Mouse (Mus musculus) gastrocnemius, postnatal 25 days (tissue): ENCODE data around the gene S100a6. TPM values are rescaled to one million over a fixed set of nuclear protein-coding genes. Genes with fewer than 3 reads are reported as not detected.

Source experiments
- total RNA-seq, 2 experiments: library from RNA; stranded (reverse); gene quantifications; 1 replicate in 1 of 2; 2 replicates in 1 of 2; pipeline ENCODE4 v1.2.3; 2021

Gene S100a6
- total RNA-seq, 2 experiments from 2014 or later: 65.8 to 112 TPM

Other genes with a start within 250 kb of the S100a6 start
- gene Slc27a3, start 222.9 kb upstream of the S100a6 start, total RNA-seq: 1 to 10 TPM; 1.5 to 1.7 TPM
- gene Ints3, start 179.3 kb upstream of the S100a6 start, total RNA-seq: 10 to 100 TPM; 14.5 to 15.9 TPM
- 10 to 100 TPM in 1 of 2 experiments, 1 to 10 TPM in 1; 7.7 to 10.8 TPM for gene Npr1, start 147.0 kb upstream of the S100a6 start, total RNA-seq
- 10 to 100 TPM; 23.4 to 25.6 TPM for gene Ilf2, start 136.8 kb upstream of the S100a6 start, total RNA-seq
- 10 to 100 TPM; 57.4 to 60.0 TPM for gene Snapin, start 121.8 kb upstream of the S100a6 start, total RNA-seq
- gene Chtop, start 103.4 kb upstream of the S100a6 start, total RNA-seq: 10 to 100 TPM; 86.0 to 86.1 TPM
- gene S100a1, start 98.5 kb upstream of the S100a6 start, total RNA-seq: 100 to 1,000 TPM; 112 to 150 TPM
- 10 to 100 TPM in 1 of 2 experiments, 1 to 10 TPM in 1; 9.5 to 16.8 TPM for gene S100a13, start 98.4 kb upstream of the S100a6 start, total RNA-seq
- under 1 TPM; 0.29 to 0.67 TPM for gene S100a14, start 86.0 kb upstream of the S100a6 start, total RNA-seq
- 10 to 100 TPM; 62.7 to 69.8 TPM for gene S100a16, start 75.6 kb upstream of the S100a6 start, total RNA-seq
- gene S100a3, start 52.3 kb upstream of the S100a6 start, total RNA-seq: not detected
- not detected for gene S100a2, start 22.6 kb upstream of the S100a6 start, total RNA-seq
- gene Gm42674, start 11.0 kb upstream of the S100a6 start, total RNA-seq: not detected
- 10 to 100 TPM; 11.3 to 23.2 TPM for gene S100a4, start 9.1 kb upstream of the S100a6 start, total RNA-seq
- not detected for gene S100a5, start 4.4 kb upstream of the S100a6 start, total RNA-seq
- under 1 TPM; 0.20 to 0.43 TPM for gene S100a7a, start 41.1 kb downstream of the S100a6 start, total RNA-seq
- gene S100a8, start 56.1 kb downstream of the S100a6 start, total RNA-seq: not detected
- under 1 TPM in 1 of 2 experiments, not detected in 1; 0.59 TPM for gene S100a9, start 82.8 kb downstream of the S100a6 start, total RNA-seq
- not detected for gene Pglyrp4, start 114.0 kb downstream of the S100a6 start, total RNA-seq
- not detected for gene Gm5849, start 165.0 kb downstream of the S100a6 start, total RNA-seq